In genomic region chr6:30300372-30300771, GRCm38 (mm10) we compare ENCODE assay signal across 8 mouse cellular contexts. TPM values are rescaled to one million over a fixed set of nuclear protein-coding genes. Genes with fewer than 3 reads are reported as not detected.
A peak's percentile ranks its signal among the peaks of the same experiment; 100 is the strongest.
DNase-seq lines count a peak whose midpoint lies in the region; ATAC-seq lines count a peak whose summit lies in the region.

No protein-coding gene starts in this region.

- peak overlapping the region; percentile 77 for H3K4me3 ChIP-seq in hindbrain, embryonic 16.5 days (ENCODE audit: low read length)

- peaks cover 24% of the 10 kb centered on the region for H3K4me1 ChIP-seq in hindbrain, embryonic 16.5 days (ENCODE audit: control insufficient read depth, insufficient read depth, low read depth, low read length)

- no peaks in the 10 kb centered on the region for H3K9me3 ChIP-seq in hindbrain, embryonic 16.5 days (ENCODE audit: control insufficient read depth, low read length)

- ATAC-seq in hindbrain, embryonic 16.5 days, result peak; percentile 73

- peak overlapping the region; percentile 92 for H3K4me2 ChIP-seq in hindbrain, embryonic 16.5 days (ENCODE audit: low read length)

- DNase-seq in T-cell, adult 2 months (ENCODE audit: low spot score), result peak; percentile 91
- peak; percentile 41 to 52 for DNase-seq in cerebellum, postnatal 4 days (ENCODE audit: low spot score in 2 of 2)
- DNase-seq in gastrocnemius, adult 18-20 months (ENCODE audit: low spot score), result peak; percentile 85
- peak; percentile 53 to 58 for DNase-seq in left cerebral cortex, adult 18-20 months (ENCODE audit: low spot score in 2 of 2)
- peak; percentile 88 to 91 for DNase-seq in lung, postnatal 4 days
- DNase-seq in right cerebral cortex, adult 18-20 months, result peak; percentile 78
- peak; percentile 58 for DNase-seq in urinary bladder, adult 2 months (ENCODE audit: low spot score)

- H3K36me3 ChIP-seq in hindbrain, embryonic 16.5 days (ENCODE audit: control insufficient read depth, insufficient read depth, low read length), result peaks cover 5% of the 10 kb centered on the region; the same call in 1 of the 2 replicates

- peak overlapping the region; percentile 44 for H3K27ac ChIP-seq in hindbrain, embryonic 16.5 days (ENCODE audit: low read depth, low read length)

- H3K27me3 ChIP-seq in hindbrain, embryonic 16.5 days (replicated peaks; ENCODE audit: control insufficient read depth, insufficient read depth, low read length), result no peaks in the 10 kb centered on the region

- WGBS in hindbrain, embryonic 16.5 days, result under 1% methylated on average over 5 of the region's 5 CpGs

- peak overlapping the region; percentile 55 for H3K9ac ChIP-seq in hindbrain, embryonic 16.5 days (ENCODE audit: low read depth, low read length)

RNA-seq across cellular contexts. Expression of gene Ube2h, which starts 4.0 kb away (rescaled TPM):
- total RNA-seq in gastrocnemius, adult 18-20 months (2021), result 10 to 100 TPM; 64.7 to 69.4 TPM
- polyA plus RNA-seq in hindbrain, embryonic 16.5 days (2015; fragmentation: Nextera tagmentation; extraction: Ambion mirVana), result 53.1 and 55.6 TPM in 2 replicates
- total RNA-seq in left cerebral cortex, adult 18-20 months (2021), result 10 to 100 TPM; 88.6 to 92.2 TPM
- polyA plus RNA-seq in urinary bladder, adult 2 months (2012; rRNA removed), result 94.6 and 103 TPM in 2 replicates

Comparison
In these comparisons a context has a peak if more than half of its experiments do, and no peak if none do; other contexts are left out.
1. Peak in every context shown above with its lines: DNase-seq, ATAC-seq, H3K4me3 ChIP-seq and H3K27ac ChIP-seq.